Mouse (Mus musculus) stomach, embryonic 14.5 days (tissue): ENCODE data around the gene Mlh1. TPM values are rescaled to one million over a fixed set of nuclear protein-coding genes. Genes with fewer than 3 reads are reported as not detected.

Experiments used
- ATAC-seq: fragments of 200-750 bp; cut with Nextera tagmentation; 2 replicates; pipeline ENCODE4 v1.8.0; 2017; ENCODE audit warnings: low read depth, moderate TSS enrichment; ENCODE audit not compliant: insufficient number of reproducible peaks, insufficient read depth, low FRiP score
- H3K27ac ChIP-seq: fragments of 300-500 bp; sonication (generic); 2 replicates; pipeline ENCODE4 v1.5.1; 2014; ENCODE audit warnings: mild to moderate bottlenecking, low read length, moderate library complexity, mixed read lengths
- H3K27me3 ChIP-seq: fragments of 300-500 bp; sonication (generic); 2 replicates; pipeline ENCODE4 v1.6.1; 2014; ENCODE audit warnings: low read length, control low read depth, mixed read lengths; ENCODE audit not compliant: control insufficient read depth, insufficient read depth
- H3K36me3 ChIP-seq: fragments of 300-500 bp; sonication (generic); 2 replicates; pipeline ENCODE4 v1.6.1; 2014; ENCODE audit warnings: mild to moderate bottlenecking, control low read depth, low read length, moderate library complexity, mixed read lengths; ENCODE audit not compliant: control insufficient read depth, insufficient read depth
- H3K4me1 ChIP-seq: fragments of 300-500 bp; sonication (generic); 2 replicates; pipeline ENCODE4 v1.6.1; 2014; ENCODE audit warnings: low read length, control low read depth, mixed read lengths; ENCODE audit not compliant: control insufficient read depth, insufficient read depth
- H3K4me2 ChIP-seq: fragments of 300-500 bp; sonication (generic); replicated peaks from 2 replicates; pipeline ENCODE4 v1.6.1; 2014; ENCODE audit warnings: low read depth, low read length, control low read depth
- H3K4me3 ChIP-seq: fragments of 300-500 bp; sonication (generic); 2 replicates; pipeline ENCODE4 v1.5.1; 2014; ENCODE audit warnings: low read depth, low read length, control low read depth
- H3K9ac ChIP-seq: fragments of 300-500 bp; sonication (generic); replicated peaks from 2 replicates; pipeline ENCODE4 v1.6.1; 2014; ENCODE audit warnings: low read depth, mild to moderate bottlenecking, control low read depth, low read length, moderate library complexity, mixed read lengths
- H3K9me3 ChIP-seq: fragments of 300-500 bp; sonication (generic); 2 replicates; pipeline ENCODE4 v1.6.1; 2016; ENCODE audit warnings: low read depth, low read length, control low read depth; ENCODE audit not compliant: control insufficient read depth
- WGBS: fragments of 180-500 bp; shearing (Covaris S2); extraction: QIAGEN DNeasy Blood & Tissue Kit; methylation state at CpG from one replicate; pipeline ENCODE4 v1.1.7; 2014; 5-methylcytosine and 5-hydroxymethylcytosine counted together
- polyA plus RNA-seq: library from polyadenylated mRNA; unstranded; fragments of >200 nt; fragmentation: Nextera tagmentation; extraction: Ambion mirVana; gene quantifications from 2 replicates; pipeline ENCODE4 v1.2.1, GENCODE M21; 2014

The Mlh1 gene
- polyA plus RNA-seq, 1 experiment from 2014 or later: 38.0 TPM

DNA sequence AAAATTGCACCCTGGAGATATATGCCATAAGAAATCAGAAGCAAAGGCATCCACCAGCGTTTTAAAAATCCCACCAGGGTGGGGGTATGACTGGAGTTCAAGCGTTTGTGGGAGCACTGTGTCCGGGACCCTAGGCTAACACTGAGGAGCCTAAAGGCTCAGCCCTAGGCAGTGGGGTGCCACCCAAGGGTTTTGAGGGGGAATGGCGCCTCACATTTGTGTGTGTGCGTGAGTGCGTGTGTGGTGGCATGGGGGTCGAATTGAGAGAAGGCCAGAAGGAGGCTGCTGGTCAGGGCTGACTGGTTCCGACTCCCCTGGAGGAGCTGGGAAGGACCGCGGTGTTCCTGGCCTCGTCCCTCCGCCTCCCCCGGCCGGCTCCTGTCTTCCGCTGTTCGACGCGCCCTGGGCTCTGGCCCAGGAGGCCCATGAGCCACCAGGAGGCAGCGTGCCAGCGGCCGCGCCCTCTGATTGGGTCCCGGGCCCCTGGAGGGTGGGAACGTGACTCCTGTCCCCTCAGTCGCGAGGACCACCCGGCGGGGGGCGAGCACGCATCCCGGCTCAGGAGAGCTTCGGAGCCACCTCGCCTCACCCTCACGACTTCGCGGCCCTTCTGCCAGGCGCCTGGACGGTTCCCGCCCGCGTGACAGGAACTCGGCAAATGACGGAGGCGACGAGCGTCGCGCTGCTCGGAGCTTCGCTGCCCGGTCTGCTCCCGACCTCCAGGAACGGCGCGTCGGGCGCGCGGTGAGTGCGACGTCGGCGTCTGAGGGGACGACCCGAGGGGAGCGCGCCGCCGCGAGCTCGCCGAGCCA lies 39.6 kb upstream of the Mlh1 start, which contains the start of gene Trank1:
Gene Trank1 (plus strand): TSS at position 709 of the 812 bp plus-strand sequence.
- Histone ChIP-seq H3K4me3 (peak within 1 kb of the TSS; percentile 46), H3K9ac (0 out of 2 replicates have a peak within 1 kb of the TSS, but pooled peaks have one; percentile 10), H3K9me3 (peaks cover 12% of the 10 kb centered on the region; the same call in 1 of the 2 replicates), H3K36me3 (no peaks in the 10 kb centered on the region), H3K27ac (no peak within 1 kb of the TSS), H3K27me3 (peaks cover 40% of the 10 kb centered on the region), H3K4me1 (0 out of 2 replicates have a peak, but pooled peaks cover 11% of the 10 kb centered on the region), H3K4me2 (peak within 1 kb of the TSS; percentile 94)
- WGBS: 12% methylated on average over 72 of the region's 72 CpGs
- 0 out of 2 replicates have a peak, but pooled peaks have one; percentile 18 for ATAC-seq

DNA sequence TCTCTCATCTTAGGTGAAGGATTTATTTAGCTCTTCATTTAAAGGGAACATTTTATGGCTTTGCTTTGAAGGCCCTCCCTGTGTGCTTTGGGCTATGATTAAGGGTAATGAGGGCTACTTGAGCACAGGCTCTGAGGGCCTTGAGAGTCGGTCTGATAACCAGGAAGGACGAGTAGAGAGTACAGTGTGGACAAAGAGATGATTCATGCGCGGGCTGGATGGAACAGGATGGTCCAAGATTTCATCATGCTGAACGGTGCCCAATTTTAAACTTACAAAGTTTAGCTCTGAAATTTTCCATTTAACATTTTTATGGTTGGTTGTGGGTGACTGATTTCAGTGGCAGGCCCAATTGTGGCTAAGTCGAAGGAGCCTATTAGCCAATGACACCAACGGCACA lies 34.6 kb upstream of the Mlh1 start:
- Histone ChIP-seq H3K27me3 (peaks cover 12% of the 10 kb centered on the region), H3K36me3 (no peaks in the 10 kb centered on the region), H3K9ac (no peak overlapping the region), H3K4me2 (no peak overlapping the region), H3K4me1 (no peaks in the 10 kb centered on the region), H3K27ac (no peak overlapping the region), H3K4me3 (no peak overlapping the region), H3K9me3 (peaks cover 12% of the 10 kb centered on the region; the same call in 1 of the 2 replicates)
- ATAC-seq: no peak
- 82% methylated on average over 7 of the region's 7 CpGs for WGBS

DNA sequence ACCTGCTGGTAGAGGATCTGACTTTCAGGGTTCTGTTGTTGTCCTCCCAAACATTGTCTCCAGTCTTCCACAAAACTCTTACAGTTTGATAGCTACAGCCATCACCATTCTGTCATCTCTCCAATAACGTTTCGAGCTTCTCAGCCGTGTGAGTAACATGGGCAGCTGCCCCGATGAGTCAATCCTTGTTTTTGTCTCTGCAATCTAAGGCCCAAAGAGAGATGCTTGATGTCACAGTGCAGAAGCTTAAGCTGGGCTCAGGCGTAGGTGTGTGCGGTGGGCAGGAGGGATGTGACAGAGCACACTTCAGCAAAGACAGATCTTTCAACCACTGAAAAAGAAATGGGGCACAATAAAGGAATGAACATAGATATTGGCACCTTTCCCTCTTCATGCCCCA lies 32.4 kb upstream of the Mlh1 start:
- Histone ChIP-seq H3K4me3 (no peak overlapping the region), H3K27ac (no peak overlapping the region), H3K27me3 (no peaks in the 10 kb centered on the region), H3K4me2 (no peak overlapping the region), H3K4me1 (no peaks in the 10 kb centered on the region), H3K9me3 (no peaks in the 10 kb centered on the region), H3K9ac (no peak overlapping the region), H3K36me3 (no peaks in the 10 kb centered on the region)
- ATAC-seq: no peak
- 91% methylated on average over 6 of the region's 6 CpGs for WGBS

DNA sequence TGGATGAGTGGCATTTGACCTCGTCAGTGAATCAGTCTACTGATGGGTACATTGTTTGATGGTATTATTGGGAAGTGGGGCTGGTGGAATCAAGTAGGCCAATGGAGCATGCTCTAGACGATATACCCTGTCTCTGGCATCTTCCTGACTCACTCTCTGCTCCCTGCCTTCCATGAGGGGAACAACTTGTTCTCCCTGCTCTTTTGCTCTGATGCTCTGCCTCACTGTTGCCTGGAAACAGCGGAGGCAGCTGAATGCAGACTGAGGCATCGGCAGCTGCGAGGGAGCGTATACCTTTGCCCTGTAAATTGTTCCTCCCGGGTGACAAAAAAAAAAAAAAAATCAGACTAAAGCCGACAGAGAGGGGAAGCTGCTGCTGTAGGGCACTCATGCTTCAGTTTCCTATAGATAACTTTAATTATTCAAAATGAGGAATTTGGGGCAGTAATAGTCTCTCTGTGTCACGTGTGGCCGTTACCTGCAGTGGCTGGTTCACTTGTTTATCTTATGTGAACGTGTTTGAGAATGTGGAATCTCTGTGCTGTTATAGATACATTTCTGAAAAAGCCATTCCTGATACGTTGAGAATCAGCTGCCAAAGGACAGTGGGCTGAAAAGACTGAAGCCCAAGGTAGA lies 30.7 kb upstream of the Mlh1 start:
- H3K4me3 ChIP-seq: no peak overlapping the region
- no peak overlapping the region for H3K27ac ChIP-seq
- no peaks in the 10 kb centered on the region for H3K36me3 ChIP-seq
- H3K4me2 ChIP-seq: no peak overlapping the region
- no peaks in the 10 kb centered on the region for H3K4me1 ChIP-seq
- no peak overlapping the region for H3K9ac ChIP-seq
- H3K27me3 ChIP-seq: no peaks in the 10 kb centered on the region
- no peak for ATAC-seq
- WGBS: 55% methylated on average over 12 of the region's 12 CpGs
- no peaks in the 10 kb centered on the region for H3K9me3 ChIP-seq

DNA sequence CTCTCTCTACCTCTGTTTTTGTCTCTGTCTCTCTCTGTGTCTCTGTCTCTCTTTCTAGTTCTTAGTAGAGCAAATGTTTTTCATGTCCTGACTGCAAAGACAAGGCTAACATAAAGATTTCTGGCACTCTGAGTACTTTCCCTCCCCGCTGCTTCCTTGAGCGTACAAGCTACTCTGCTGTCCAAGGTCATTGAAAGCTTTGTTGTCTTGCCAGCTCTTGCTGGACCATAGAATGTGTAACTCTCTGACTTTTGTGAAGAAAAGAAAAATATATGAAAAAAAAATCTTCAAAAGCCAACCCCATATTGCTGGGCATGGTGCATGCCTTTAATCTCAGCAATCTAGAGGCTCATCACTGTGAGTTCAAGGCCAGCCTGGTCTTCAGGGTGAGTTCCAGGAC lies 27.0 kb upstream of the Mlh1 start:
- no peaks in the 10 kb centered on the region for H3K27me3 ChIP-seq
- no peak overlapping the region for H3K4me2 ChIP-seq
- ATAC-seq: no peak
- 67% methylated on average over 2 of the region's 2 CpGs for WGBS
- H3K27ac ChIP-seq: no peak overlapping the region
- H3K9me3 ChIP-seq: no peaks in the 10 kb centered on the region
- no peak overlapping the region for H3K9ac ChIP-seq
- no peaks in the 10 kb centered on the region for H3K36me3 ChIP-seq
- H3K4me1 ChIP-seq: no peaks in the 10 kb centered on the region
- no peak overlapping the region for H3K4me3 ChIP-seq

DNA sequence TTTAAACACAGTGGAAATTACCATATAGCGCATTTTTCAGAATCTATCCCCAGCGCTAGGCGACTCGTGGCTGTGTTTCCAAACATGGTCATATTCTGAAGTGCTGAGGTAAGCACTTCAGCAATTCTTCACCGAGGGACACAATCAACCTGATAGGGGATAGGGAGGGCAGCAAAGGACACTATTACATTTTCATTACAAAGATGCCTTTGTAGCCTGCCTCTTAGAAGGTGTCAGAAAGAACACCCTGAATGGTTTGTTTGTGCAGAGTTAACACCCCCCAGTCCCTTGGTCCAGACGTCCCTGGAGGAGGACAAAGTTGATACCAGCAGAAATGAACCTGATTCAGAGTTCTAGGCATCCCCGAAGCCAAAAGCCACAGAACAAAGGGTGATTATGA lies 24.8 kb upstream of the Mlh1 start:
- Histone ChIP-seq H3K9ac (no peak overlapping the region), H3K9me3 (no peaks in the 10 kb centered on the region), H3K4me2 (no peak overlapping the region), H3K4me3 (no peak overlapping the region), H3K27ac (no peak overlapping the region), H3K4me1 (no peaks in the 10 kb centered on the region), H3K36me3 (no peaks in the 10 kb centered on the region), H3K27me3 (no peaks in the 10 kb centered on the region)
- no peak for ATAC-seq
- 67% methylated on average over 7 of the region's 7 CpGs for WGBS

DNA sequence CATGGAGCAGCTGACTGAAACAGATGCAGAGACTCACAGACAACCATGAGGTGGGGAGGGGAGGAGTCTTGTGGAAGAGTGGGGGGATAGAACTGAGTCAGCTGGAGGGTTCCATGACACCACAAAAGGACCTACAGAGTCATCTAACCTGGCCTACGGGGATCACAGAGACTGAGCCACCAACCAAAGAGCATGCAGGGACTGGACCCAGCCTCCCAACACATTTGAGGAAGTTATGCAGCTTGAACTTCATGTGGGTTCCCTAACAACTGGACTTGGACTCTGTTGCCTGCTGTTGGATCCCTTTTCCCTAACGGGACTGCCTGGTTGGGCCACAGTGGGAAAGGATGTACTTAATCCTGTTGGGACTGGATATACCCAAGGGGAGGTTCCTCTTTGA lies 23.7 kb upstream of the Mlh1 start:
- H3K9ac ChIP-seq: no peak overlapping the region
- ATAC-seq: no peak
- no peak overlapping the region for H3K4me3 ChIP-seq
- no peaks in the 10 kb centered on the region for H3K4me1 ChIP-seq
- H3K4me2 ChIP-seq: no peak overlapping the region
- WGBS: 82% methylated on average over 2 of the region's 2 CpGs
- H3K36me3 ChIP-seq: no peaks in the 10 kb centered on the region
- no peak overlapping the region for H3K27ac ChIP-seq
- H3K27me3 ChIP-seq: no peaks in the 10 kb centered on the region
- H3K9me3 ChIP-seq: no peaks in the 10 kb centered on the region

DNA sequence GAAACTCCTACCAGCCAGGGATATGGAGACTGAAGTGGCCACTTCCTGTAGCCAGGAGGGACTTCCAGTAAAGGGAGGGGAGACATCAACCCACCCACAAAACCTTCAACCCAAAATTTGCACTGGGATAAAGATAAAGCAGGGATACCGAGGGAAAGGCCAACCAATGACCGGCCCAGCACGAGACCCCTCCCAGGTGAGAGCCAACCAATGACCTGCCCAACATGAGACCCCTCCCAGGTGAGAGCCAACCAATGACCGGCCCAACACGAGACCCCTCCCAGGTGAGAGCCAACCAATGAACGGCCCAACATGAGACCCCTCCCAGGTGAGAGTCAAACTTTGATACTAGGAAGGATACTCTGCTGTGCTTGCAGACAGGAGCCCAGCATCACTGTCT lies 23.3 kb upstream of the Mlh1 start:
- ATAC-seq: no peak
- no peaks in the 10 kb centered on the region for H3K4me1 ChIP-seq
- no peak overlapping the region for H3K27ac ChIP-seq
- H3K9me3 ChIP-seq: no peaks in the 10 kb centered on the region
- H3K27me3 ChIP-seq: no peaks in the 10 kb centered on the region
- no peaks in the 10 kb centered on the region for H3K36me3 ChIP-seq
- H3K4me3 ChIP-seq: no peak overlapping the region
- no peak overlapping the region for H3K4me2 ChIP-seq
- WGBS: 93% methylated on average over 6 of the region's 6 CpGs
- no peak overlapping the region for H3K9ac ChIP-seq
